Mouse (Mus musculus) intestine, embryonic 15.5 days (tissue): ENCODE data around the gene Tmed4. TPM values are rescaled to one million over a fixed set of nuclear protein-coding genes. Genes with fewer than 3 reads are reported as not detected.
"Not testable (repeated sequence)": the region's sequence is repeated elsewhere in the genome, so short reads cannot be mapped to it uniquely, and the experiment has no call there.

Experiments
- ATAC-seq: fragments of 200-750 bp; cut with Nextera tagmentation; 2 replicates; pipeline ENCODE4 v1.8.0; 2017; ENCODE audit warnings: moderate TSS enrichment, moderate library complexity
- H3K27ac ChIP-seq: fragments of 300-500 bp; sonication (generic); 2 replicates; pipeline ENCODE4 v1.5.1; 2015; ENCODE audit warnings: mild to moderate bottlenecking, inconsistent platforms
- H3K27me3 ChIP-seq: fragments of 300-500 bp; sonication (generic); replicated peaks from 2 replicates; pipeline ENCODE4 v1.6.1; 2015; ENCODE audit warnings: inconsistent platforms
- H3K36me3 ChIP-seq: fragments of 300-500 bp; sonication (generic); 2 replicates; pipeline ENCODE4 v1.6.1; 2015; ENCODE audit warnings: inconsistent platforms
- H3K4me1 ChIP-seq: fragments of 300-500 bp; sonication (generic); replicated peaks from 2 replicates; pipeline ENCODE4 v1.6.1; 2015; ENCODE audit warnings: inconsistent platforms
- H3K4me2 ChIP-seq: fragments of 300-500 bp; sonication (generic); replicated peaks from 2 replicates; pipeline ENCODE4 v1.6.1; 2015; ENCODE audit warnings: mild to moderate bottlenecking, inconsistent platforms
- H3K4me3 ChIP-seq: fragments of 300-500 bp; sonication (generic); replicated peaks from 2 replicates; pipeline ENCODE4 v1.5.1; 2015; ENCODE audit warnings: inconsistent platforms
- H3K9ac ChIP-seq: fragments of 300-500 bp; sonication (generic); 2 replicates; pipeline ENCODE4 v1.6.1; 2015; ENCODE audit warnings: inconsistent platforms
- H3K9me3 ChIP-seq: fragments of 300-500 bp; sonication (generic); 2 replicates; pipeline ENCODE4 v1.6.1; 2016; ENCODE audit warnings: inconsistent platforms
- WGBS: fragments of 180-500 bp; shearing (Covaris S2); methylation state at CpG from one replicate; pipeline ENCODE4 v1.1.7; 2015; 5-methylcytosine and 5-hydroxymethylcytosine counted together
- polyA plus RNA-seq: library from polyadenylated mRNA; unstranded; fragments of >200 nt; fragmentation: Nextera tagmentation; extraction: Ambion mirVana; gene quantifications from 2 replicates; pipeline ENCODE4 v1.2.1, GENCODE M21; 2015

The Tmed4 gene
- polyA plus RNA-seq, 1 experiment from 2014 or later = 129 TPM

GRCm38 (mm10) chr11:6267320-6268254 lies 7.1 kb downstream of the Tmed4 start, which contains the start of gene Ddx56:
Ddx56 (minus strand) TSS chr11:6267772.
- Histone ChIP-seq H3K4me1 (peaks cover 8% of the 10 kb centered on the region), H3K27ac (peak within 1 kb of the TSS; percentile 89), H3K9ac (peak within 1 kb of the TSS; percentile 83), H3K27me3 (no peaks in the 10 kb centered on the region), H3K4me3 (peak within 1 kb of the TSS; percentile 80), H3K36me3 (peaks cover 39% of the 10 kb centered on the region), H3K4me2 (peak within 1 kb of the TSS; percentile 66), H3K9me3 (no peaks in the 10 kb centered on the region)
- WGBS = 2% methylated on average over 50 of the region's 50 CpGs
- ATAC-seq = peak; percentile 98

- 65% methylated on average over 9 of the region's 9 CpGs for WGBS
- no peak overlapping the region for H3K27ac ChIP-seq
- peaks cover 45% of the 10 kb centered on the region for H3K36me3 ChIP-seq
- H3K4me3 ChIP-seq = peak overlapping the region; percentile 80
- H3K27me3 ChIP-seq = no peaks in the 10 kb centered on the region
- no peak for ATAC-seq
- peaks cover 8% of the 10 kb centered on the region for H3K4me1 ChIP-seq
- H3K4me2 ChIP-seq = peak overlapping the region; percentile 66
- H3K9me3 ChIP-seq = no peaks in the 10 kb centered on the region
- peak overlapping the region; percentile 83 for H3K9ac ChIP-seq
Observed at GRCm38 (mm10) chr11:6266621-6267020, 8.0 kb downstream of the Tmed4 start.

GRCm38 (mm10) chr11:6261434-6262082 lies 13.1 kb downstream of the Tmed4 start:
- ATAC-seq = no peak
- H3K9ac ChIP-seq = no peak overlapping the region
- H3K27me3 ChIP-seq = no peaks in the 10 kb centered on the region
- H3K9me3 ChIP-seq = no peaks in the 10 kb centered on the region
- H3K4me1 ChIP-seq = peaks cover 6% of the 10 kb centered on the region
- no peak overlapping the region for H3K4me2 ChIP-seq
- WGBS = 79% methylated on average over 10 of the region's 10 CpGs
- H3K36me3 ChIP-seq = peaks cover 64% of the 10 kb centered on the region
- no peak overlapping the region for H3K27ac ChIP-seq
- H3K4me3 ChIP-seq = no peak overlapping the region

- H3K27ac ChIP-seq = no peak overlapping the region
- no peak overlapping the region for H3K9ac ChIP-seq
- no peaks in the 10 kb centered on the region for H3K9me3 ChIP-seq
- no peaks in the 10 kb centered on the region for H3K27me3 ChIP-seq
- H3K4me2 ChIP-seq = no peak overlapping the region
- WGBS = 93% methylated on average over 7 of the region's 7 CpGs
- H3K4me3 ChIP-seq = no peak overlapping the region
- H3K4me1 ChIP-seq = 0 out of 2 replicates have a peak, but pooled peaks cover 6% of the 10 kb centered on the region
- H3K36me3 ChIP-seq = peaks cover 49% of the 10 kb centered on the region
- no peak for ATAC-seq
Observed at GRCm38 (mm10) chr11:6259413-6259812, 15.3 kb downstream of the Tmed4 start.

GRCm38 (mm10) chr11:6256490-6257072 lies 18.1 kb downstream of the Tmed4 start:
- no peaks in the 10 kb centered on the region for H3K27me3 ChIP-seq
- H3K36me3 ChIP-seq = peaks cover 25% of the 10 kb centered on the region
- WGBS = 72% methylated on average over 6 of the region's 6 CpGs
- no peak overlapping the region for H3K4me3 ChIP-seq
- no peak overlapping the region for H3K27ac ChIP-seq
- H3K9ac ChIP-seq = no peak overlapping the region
- no peaks in the 10 kb centered on the region for H3K9me3 ChIP-seq
- no peak overlapping the region for H3K4me2 ChIP-seq
- peak; percentile 35; the same call in 1 of the 2 replicates for ATAC-seq
- H3K4me1 ChIP-seq = 0 out of 2 replicates have a peak, but pooled peaks cover 6% of the 10 kb centered on the region

- not testable (repeated sequence) for H3K9me3 ChIP-seq, H3K4me1 ChIP-seq, H3K9ac ChIP-seq, H3K27me3 ChIP-seq, H3K27ac ChIP-seq, H3K4me3 ChIP-seq, H3K36me3 ChIP-seq, H3K4me2 ChIP-seq
- 85% methylated on average over 2 of the region's 2 CpGs for WGBS
- peak; percentile 39; the same call in 1 of the 2 replicates for ATAC-seq
Observed at GRCm38 (mm10) chr11:6254602-6255001, 20.1 kb downstream of the Tmed4 start.

- WGBS = 66% methylated on average over 4 of the region's 4 CpGs
Observed at GRCm38 (mm10) chr11:6252824-6253223, 21.8 kb downstream of the Tmed4 start.

GRCm38 (mm10) chr11:6252248-6252647 lies 22.4 kb downstream of the Tmed4 start:
- Histone ChIP-seq H3K9ac (no peak overlapping the region), H3K27me3 (no peaks in the 10 kb centered on the region), H3K27ac (no peak overlapping the region), H3K36me3 (no peaks in the 10 kb centered on the region), H3K9me3 (no peaks in the 10 kb centered on the region), H3K4me3 (no peak overlapping the region), H3K4me1 (0 out of 2 replicates have a peak, but pooled peaks cover 6% of the 10 kb centered on the region), H3K4me2 (no peak overlapping the region)
- ATAC-seq = no peak
- 88% methylated on average over 5 of the region's 5 CpGs for WGBS

More at GRCm38 (mm10) chr11:6252824-6253223, 21.8 kb downstream of the Tmed4 start:
- H3K36me3 ChIP-seq = no peaks in the 10 kb centered on the region
- H3K27ac ChIP-seq = no peak overlapping the region
- no peak overlapping the region for H3K9ac ChIP-seq
- no peaks in the 10 kb centered on the region for H3K9me3 ChIP-seq
- no peak overlapping the region for H3K4me2 ChIP-seq
- H3K27me3 ChIP-seq = no peaks in the 10 kb centered on the region
- no peak overlapping the region for H3K4me3 ChIP-seq
- peak; percentile 52 for ATAC-seq
- H3K4me1 ChIP-seq = 0 out of 2 replicates have a peak, but pooled peaks cover 6% of the 10 kb centered on the region

- Histone ChIP-seq H3K9me3 (no peaks in the 10 kb centered on the region), H3K4me3 (no peak overlapping the region), H3K4me1 (no peaks in the 10 kb centered on the region), H3K36me3 (no peaks in the 10 kb centered on the region), H3K4me2 (no peak overlapping the region), H3K9ac (no peak overlapping the region), H3K27me3 (no peaks in the 10 kb centered on the region), H3K27ac (no peak overlapping the region)
- no peak for ATAC-seq
- 57% methylated on average over 19 of the region's 19 CpGs for WGBS
Observed at GRCm38 (mm10) chr11:6244707-6245106, 30.0 kb downstream of the Tmed4 start.

GRCm38 (mm10) chr11:6233025-6233424 lies 41.6 kb downstream of the Tmed4 start:
- ATAC-seq = no peak
- no peaks in the 10 kb centered on the region for H3K27me3 ChIP-seq
- no peak overlapping the region for H3K27ac ChIP-seq
- no peaks in the 10 kb centered on the region for H3K36me3 ChIP-seq
- no peak overlapping the region for H3K4me3 ChIP-seq
- H3K4me1 ChIP-seq = no peaks in the 10 kb centered on the region
- 85% methylated on average over 4 of the region's 4 CpGs for WGBS
- H3K9me3 ChIP-seq = no peaks in the 10 kb centered on the region
- no peak overlapping the region for H3K4me2 ChIP-seq
- no peak overlapping the region for H3K9ac ChIP-seq

- H3K27me3 ChIP-seq = no peaks in the 10 kb centered on the region
Observed at GRCm38 (mm10) chr11:6230012-6230411, 44.7 kb downstream of the Tmed4 start, which contains the start of gene Npc1l1. Npc1l1 (minus strand) TSS chr11:6230143.

More at GRCm38 (mm10) chr11:6230012-6230411, 44.7 kb downstream of the Tmed4 start, which contains the start of gene Npc1l1:
- Histone ChIP-seq H3K9ac (no peak within 1 kb of the TSS), H3K4me1 (no peaks in the 10 kb centered on the region), H3K4me2 (peak within 1 kb of the TSS; percentile 14; the same call in 1 of the 2 replicates), H3K27ac (no peak within 1 kb of the TSS), H3K36me3 (no peaks in the 10 kb centered on the region), H3K9me3 (no peaks in the 10 kb centered on the region), H3K4me3 (peak within 1 kb of the TSS; percentile 9)
- peak; percentile 72 for ATAC-seq
- 71% methylated on average over 7 of the region's 7 CpGs for WGBS
